Mouse (Mus musculus) thymus, adult 2 months (tissue): ENCODE data around the gene Clec2g. TPM values are rescaled to one million over a fixed set of nuclear protein-coding genes. Genes with fewer than 3 reads are reported as not detected.
"Not testable (repeated sequence)": the region's sequence is repeated elsewhere in the genome, so short reads cannot be mapped to it uniquely, and the experiment has no call there.

Source experiments
- DNase-seq: peaks from one replicate; pipeline ENCODE4 v3.0.0; 2021
- H3K27ac ChIP-seq: fragments of 200-500 bp; 2 replicates; pipeline ENCODE4 v1.5.1; 2012; ENCODE audit warnings: low read length, control low read depth; ENCODE audit not compliant: control insufficient read depth, insufficient read depth
- H3K27me3 ChIP-seq: fragments of 200-500 bp; 2 replicates; pipeline ENCODE4 v1.6.1; 2012; ENCODE audit warnings: mild to moderate bottlenecking, low read length, moderate library complexity, mixed read lengths; ENCODE audit not compliant: control insufficient read depth, insufficient read depth
- H3K36me3 ChIP-seq: fragments of 200-500 bp; 2 replicates; pipeline ENCODE4 v1.6.1; 2012; ENCODE audit warnings: mild to moderate bottlenecking, low read length, moderate library complexity; ENCODE audit not compliant: control insufficient read depth, insufficient read depth
- H3K4me1 ChIP-seq: fragments of 200-500 bp; replicated peaks from 2 replicates; pipeline ENCODE4 v1.6.1; 2012; ENCODE audit warnings: low read length; ENCODE audit not compliant: control insufficient read depth, insufficient read depth
- H3K4me3 ChIP-seq: fragments of 200-500 bp; 2 replicates; pipeline ENCODE4 v1.5.1; 2012; ENCODE audit warnings: mild to moderate bottlenecking, low read length, control low read depth, moderate library complexity; ENCODE audit not compliant: control insufficient read depth, insufficient read depth
- CTCF ChIP-seq: fragments of 200-500 bp; IDR thresholded peaks from 2 replicates; pipeline ENCODE4 v1.5.1; 2012; ENCODE audit warnings: mild to moderate bottlenecking, control low read depth, low read length, moderate library complexity, borderline replicate concordance; ENCODE audit not compliant: control insufficient read depth, poor library complexity, insufficient read depth; ENCODE audit errors: extremely low read depth
- POLR2A ChIP-seq: fragments of 200-500 bp; IDR thresholded peaks from 2 replicates; pipeline ENCODE4 v1.6.1; 2012; ENCODE audit warnings: mild to moderate bottlenecking, low read length, control low read depth, moderate library complexity; ENCODE audit not compliant: control insufficient read depth, poor library complexity, insufficient read depth; ENCODE audit errors: extremely low read depth
- WGBS: fragments of 180-500 bp; shearing (Covaris S2); methylation state at CpG from one replicate; pipeline ENCODE4 v1.1.7; 2018; 5-methylcytosine and 5-hydroxymethylcytosine counted together
- polyA plus RNA-seq: library from polyadenylated mRNA; depleted of rRNA; stranded (reverse); fragments of >200 nt; gene quantifications from 2 replicates; pipeline ENCODE4 v1.2.3, GENCODE M21; 2012

Clec2g gene
- polyA plus RNA-seq, 1 experiment: 0.35 TPM

DNA sequence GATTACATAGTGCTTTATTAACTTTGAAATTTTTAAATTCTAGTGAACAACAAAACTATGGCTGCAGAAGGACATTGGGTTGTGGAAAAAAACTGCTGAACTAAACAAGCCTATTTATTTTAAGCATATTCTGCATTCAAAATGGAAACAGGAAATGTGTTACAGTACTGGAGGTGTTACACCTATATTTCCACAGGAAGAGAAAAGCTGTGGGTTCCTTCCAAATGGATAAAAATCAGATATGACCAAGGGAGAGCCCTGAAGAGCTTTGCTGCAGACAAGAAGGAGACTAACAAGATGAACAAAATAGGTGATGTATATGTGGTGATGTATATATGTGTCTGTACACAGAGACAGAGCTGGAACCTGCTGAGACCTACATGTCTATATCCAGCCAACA, 30.3 kb downstream of the Clec2g start:
- Histone ChIP-seq H3K36me3 (no peaks in the 10 kb centered on the region), H3K27ac (no peak overlapping the region), H3K27me3 (no peaks in the 10 kb centered on the region), H3K4me1 (peaks cover 5% of the 10 kb centered on the region), H3K4me3 (no peak overlapping the region)
- TF ChIP-seq POLR2A (no peak), CTCF (no peak)
- DNase-seq: no peak

DNA sequence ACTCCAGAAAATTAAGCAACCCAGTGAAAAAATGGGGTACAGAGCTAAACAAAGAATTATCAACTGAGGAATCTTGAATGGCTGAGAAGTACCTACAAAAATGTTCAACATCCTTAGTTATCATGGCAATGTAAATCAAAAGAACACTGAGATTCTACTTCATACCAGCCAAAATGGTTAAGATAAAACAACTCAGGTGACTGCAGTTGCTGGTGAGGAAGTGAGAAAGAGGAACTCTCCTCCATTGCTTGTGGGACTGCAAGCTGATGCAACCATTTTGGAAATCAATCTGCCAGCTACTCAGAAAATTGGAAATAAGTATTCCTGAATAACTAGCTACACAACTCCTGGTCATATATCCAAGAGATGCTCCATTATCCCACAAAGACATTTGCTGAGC, 34.3 kb downstream of the Clec2g start:
- Histone ChIP-seq H3K27ac (no peak overlapping the region), H3K4me1 (peaks cover 7% of the 10 kb centered on the region), H3K36me3 (no peaks in the 10 kb centered on the region), H3K4me3 (no peak overlapping the region), H3K27me3 (no peaks in the 10 kb centered on the region)
- TF ChIP-seq POLR2A: no peak
- no peak for TF ChIP-seq CTCF
- DNase-seq: no peak

- 100% methylated on average over 1 of the region's 1 CpGs for WGBS
- H3K4me1 ChIP-seq: peaks cover 7% of the 10 kb centered on the region
- TF ChIP-seq CTCF: no peak
- no peak for TF ChIP-seq POLR2A
- H3K27me3 ChIP-seq: no peaks in the 10 kb centered on the region
- no peak for DNase-seq
- H3K27ac ChIP-seq: no peak overlapping the region
- H3K36me3 ChIP-seq: no peaks in the 10 kb centered on the region
- H3K4me3 ChIP-seq: no peak overlapping the region
Measured at GRCm38 (mm10) chr6:128969741-128970140, 35.6 kb downstream of the Clec2g start.

- not testable (repeated sequence) for H3K27ac ChIP-seq, DNase-seq, H3K27me3 ChIP-seq, H3K36me3 ChIP-seq, H3K4me3 ChIP-seq, H3K4me1 ChIP-seq
- 96% methylated on average over 20 of the region's 20 CpGs for WGBS
Measured at GRCm38 (mm10) chr6:128970508-128971393, 36.6 kb downstream of the Clec2g start.

- H3K27ac ChIP-seq: no peak overlapping the region
- TF ChIP-seq CTCF (no peak), POLR2A (no peak)
- peaks cover 7% of the 10 kb centered on the region for H3K4me1 ChIP-seq
- H3K27me3 ChIP-seq: no peaks in the 10 kb centered on the region
- 94% methylated on average over 1 of the region's 1 CpGs for WGBS
- H3K36me3 ChIP-seq: no peaks in the 10 kb centered on the region
- no peak overlapping the region for H3K4me3 ChIP-seq
- no peak for DNase-seq
Measured at GRCm38 (mm10) chr6:128971394-128972039, 37.3 kb downstream of the Clec2g start.

DNA sequence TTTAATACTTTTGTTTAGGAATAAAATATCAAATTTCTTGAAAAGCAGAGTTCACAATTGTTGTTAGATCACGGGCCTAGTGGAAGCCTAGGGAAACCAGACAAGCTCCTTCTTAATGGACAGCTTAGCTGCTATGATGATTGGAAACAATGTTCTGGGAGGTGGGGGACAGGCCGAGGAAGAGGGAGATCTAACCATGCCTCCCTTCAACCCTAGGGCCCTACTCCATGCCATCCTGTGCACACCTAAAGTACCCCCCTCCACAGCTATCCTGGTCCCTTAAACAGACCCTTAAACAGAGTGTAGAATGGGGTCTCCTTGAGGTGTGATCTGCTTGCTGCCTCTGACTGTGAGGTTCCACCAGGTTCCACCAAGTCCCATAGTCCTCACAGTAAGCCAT, 38.0 kb downstream of the Clec2g start:
- 92% methylated on average over 2 of the region's 2 CpGs for WGBS
- TF ChIP-seq POLR2A: no peak
- no peak for TF ChIP-seq CTCF
- H3K4me3 ChIP-seq: no peak overlapping the region
- H3K4me1 ChIP-seq: peaks cover 7% of the 10 kb centered on the region
- H3K27ac ChIP-seq: no peak overlapping the region
- H3K36me3 ChIP-seq: no peaks in the 10 kb centered on the region
- no peak for DNase-seq
- no peaks in the 10 kb centered on the region for H3K27me3 ChIP-seq
